Mouse (Mus musculus): ENCODE measurements around the gene Csf2ra. TPM values are rescaled to one million over a fixed set of nuclear protein-coding genes. Genes with fewer than 3 reads are reported as not detected.
"Not testable (repeated sequence)": the region's sequence is repeated elsewhere in the genome, so short reads cannot be mapped to it uniquely, and the experiment has no call there.

Csf2ra gene
- polyA plus RNA-seq, 1 experiment from 2014 or later: 35.7 TPM

DNA sequence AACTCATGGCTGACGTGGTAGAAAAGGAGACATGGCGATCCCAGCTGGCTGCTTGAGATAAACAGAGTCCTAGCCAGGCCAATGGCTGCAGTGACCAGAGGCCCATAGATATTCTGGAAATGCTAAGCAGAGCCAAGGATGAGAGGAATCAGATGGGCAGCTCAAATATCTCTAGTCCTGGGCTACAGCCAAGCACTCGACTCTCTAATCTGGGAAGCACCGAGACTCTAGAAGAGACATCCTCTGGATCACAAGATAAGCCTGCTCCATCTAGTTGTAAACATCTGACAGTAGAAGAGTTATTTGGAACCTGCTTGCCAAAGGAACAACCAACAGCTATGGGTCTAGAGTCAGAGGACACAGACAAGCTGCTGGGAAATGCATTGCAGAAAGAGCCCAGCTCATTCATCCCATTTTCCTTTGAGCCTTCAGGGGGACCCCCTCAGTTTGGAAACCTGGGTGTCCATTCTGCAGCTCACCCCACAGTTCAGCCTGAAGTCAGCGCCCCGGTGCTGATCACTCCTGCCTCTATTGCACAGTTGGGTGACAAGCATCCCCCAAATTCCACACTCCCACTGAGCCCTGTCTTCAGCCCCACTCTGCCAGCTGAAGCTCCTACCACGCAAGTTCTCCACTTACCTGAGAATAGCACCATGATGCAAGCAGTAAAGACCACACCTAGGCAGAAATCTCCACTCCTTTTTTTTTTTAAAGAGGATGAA lies 28.1 kb upstream of the Csf2ra start:
- Histone ChIP-seq H3K27ac (ENCODE audit: poor library complexity, severe bottlenecking) (no peak overlapping the region), H3K4me3 (no peak overlapping the region), H3K4me2 (no peak overlapping the region), H3K4me1 (replicated peaks) (no peaks in the 10 kb centered on the region), H3K36me3 (no peaks in the 10 kb centered on the region), H3K9me3 (replicated peaks) (no peaks in the 10 kb centered on the region), H3K27me3 (replicated peaks) (no peaks in the 10 kb centered on the region), H3K9ac (no peak overlapping the region)
- 72% methylated on average over 7 of the region's 7 CpGs for WGBS
- no peak for ATAC-seq (ENCODE audit: insufficient number of reproducible peaks, low FRiP score)

DNA sequence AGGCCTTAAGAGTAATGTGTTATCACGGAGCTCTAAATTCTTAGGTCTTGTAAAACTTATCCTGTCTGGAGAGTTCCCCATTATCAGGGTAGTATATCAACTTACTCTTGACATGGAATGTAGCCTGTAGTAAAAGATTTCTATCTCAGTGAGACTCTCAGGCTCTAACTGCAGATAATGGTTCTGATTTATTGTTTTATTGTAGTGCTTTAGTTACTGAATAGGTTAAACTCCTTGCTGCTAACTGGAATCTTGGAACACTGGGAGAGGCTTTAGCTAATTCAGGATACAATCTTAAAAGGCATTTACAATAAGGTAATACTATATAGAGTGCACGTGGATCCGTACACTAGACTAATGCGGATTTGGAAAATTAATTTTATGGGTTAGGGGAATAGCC lies 19.1 kb upstream of the Csf2ra start:
- not testable (repeated sequence) for H3K4me3 ChIP-seq; H3K4me2 ChIP-seq; H3K9me3 ChIP-seq (replicated peaks); H3K36me3 ChIP-seq; ATAC-seq (ENCODE audit: insufficient number of reproducible peaks, low FRiP score); H3K4me1 ChIP-seq (replicated peaks); H3K27me3 ChIP-seq (replicated peaks); H3K9ac ChIP-seq; H3K27ac ChIP-seq (ENCODE audit: poor library complexity, severe bottlenecking)
- WGBS: 75% methylated on average over 4 of the region's 4 CpGs

DNA sequence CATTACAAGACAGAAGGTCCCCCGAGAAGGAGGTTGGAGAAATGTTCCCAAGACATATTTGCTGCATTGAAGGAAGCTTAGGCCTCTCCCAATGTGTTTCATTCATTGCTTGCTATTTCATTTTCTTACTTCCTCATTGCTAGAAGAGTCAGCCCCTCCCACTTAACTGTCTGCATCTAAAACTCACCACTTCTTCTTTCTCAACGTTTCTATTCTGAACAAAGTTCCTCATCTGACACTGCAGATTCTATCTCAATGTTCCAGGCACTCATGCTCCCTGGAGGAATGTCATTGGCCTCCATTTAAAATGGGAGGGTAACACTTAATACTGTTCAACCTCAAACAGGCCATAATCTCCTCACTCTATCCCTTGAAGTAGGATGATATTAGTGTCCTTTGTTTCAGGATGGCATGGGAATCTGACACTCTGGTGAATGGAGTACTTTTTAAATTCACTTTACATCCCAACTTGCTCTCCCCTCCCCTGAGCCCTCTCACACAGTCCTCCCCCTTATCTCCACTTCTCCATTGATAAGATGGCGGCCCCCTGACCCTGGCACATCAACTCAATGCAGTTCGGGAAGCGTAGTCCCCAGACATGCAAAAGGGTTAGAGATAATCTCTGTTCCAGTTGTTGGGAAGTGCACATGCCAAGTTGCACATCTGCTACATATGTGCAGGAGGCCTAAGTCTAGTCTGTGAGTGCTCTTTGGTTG lies 16.6 kb upstream of the Csf2ra start:
- H3K9me3 ChIP-seq (replicated peaks): no peaks in the 10 kb centered on the region
- no peak overlapping the region for H3K4me3 ChIP-seq
- no peaks in the 10 kb centered on the region for H3K27me3 ChIP-seq (replicated peaks)
- H3K4me1 ChIP-seq (replicated peaks): no peaks in the 10 kb centered on the region
- no peak for ATAC-seq (ENCODE audit: insufficient number of reproducible peaks, low FRiP score)
- WGBS: 49% methylated on average over 5 of the region's 5 CpGs
- H3K36me3 ChIP-seq: no peaks in the 10 kb centered on the region
- H3K9ac ChIP-seq: no peak overlapping the region
- H3K4me2 ChIP-seq: no peak overlapping the region
- no peak overlapping the region for H3K27ac ChIP-seq (ENCODE audit: poor library complexity, severe bottlenecking)

DNA sequence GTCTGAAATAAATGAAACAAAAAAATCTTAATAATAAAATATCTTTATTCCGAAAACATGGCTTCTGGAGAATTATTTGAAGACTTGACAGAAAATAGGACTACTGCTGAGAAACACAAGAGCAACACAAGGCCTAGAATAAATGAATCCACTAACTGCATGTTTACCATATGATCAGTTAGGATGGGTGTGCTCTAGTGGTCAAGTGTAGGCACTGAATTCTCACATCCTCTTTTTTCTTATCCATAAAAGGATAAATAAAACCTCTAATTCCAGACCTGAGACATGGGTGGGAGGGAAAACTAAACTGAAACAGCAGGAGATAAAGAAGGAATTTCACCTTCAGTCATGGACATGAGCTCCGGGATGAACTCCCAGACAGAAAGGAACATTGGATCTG lies 9.7 kb upstream of the Csf2ra start:
- no peak overlapping the region for H3K27ac ChIP-seq (ENCODE audit: poor library complexity, severe bottlenecking)
- no peak for ATAC-seq (ENCODE audit: insufficient number of reproducible peaks, low FRiP score)
- H3K27me3 ChIP-seq (replicated peaks): no peaks in the 10 kb centered on the region
- no peak overlapping the region for H3K9ac ChIP-seq
- H3K4me3 ChIP-seq: no peak overlapping the region
- H3K9me3 ChIP-seq (replicated peaks): no peaks in the 10 kb centered on the region
- H3K4me2 ChIP-seq: no peak overlapping the region
- WGBS: 65% methylated on average over 2 of the region's 2 CpGs
- H3K4me1 ChIP-seq (replicated peaks): no peaks in the 10 kb centered on the region
- no peaks in the 10 kb centered on the region for H3K36me3 ChIP-seq

DNA sequence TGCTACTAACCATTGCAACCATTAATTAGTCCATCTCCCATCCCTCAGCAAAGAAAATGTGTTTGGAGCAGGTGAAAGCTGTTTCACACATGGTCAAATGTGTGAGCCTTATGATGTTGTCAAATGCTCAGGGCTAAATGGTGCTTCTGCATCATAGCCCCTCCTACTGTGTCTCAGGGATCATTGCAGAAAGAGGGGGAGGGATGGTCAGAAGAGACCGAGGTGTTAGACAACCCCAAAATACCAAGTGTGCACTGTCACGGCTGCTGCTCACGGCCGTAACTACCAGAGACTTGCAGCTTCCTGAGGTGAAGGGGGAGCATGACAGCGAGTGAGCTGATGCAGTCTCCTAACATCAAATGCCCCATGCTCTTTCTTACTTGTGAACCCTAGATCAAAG lies 6.3 kb upstream of the Csf2ra start:
- H3K4me2 ChIP-seq: no peak overlapping the region
- 56% methylated on average over 5 of the region's 5 CpGs for WGBS
- no peaks in the 10 kb centered on the region for H3K9me3 ChIP-seq (replicated peaks)
- no peaks in the 10 kb centered on the region for H3K4me1 ChIP-seq (replicated peaks)
- ATAC-seq (ENCODE audit: insufficient number of reproducible peaks, low FRiP score): no peak
- H3K27me3 ChIP-seq (replicated peaks): no peaks in the 10 kb centered on the region
- no peaks in the 10 kb centered on the region for H3K36me3 ChIP-seq
- H3K27ac ChIP-seq (ENCODE audit: poor library complexity, severe bottlenecking): no peak overlapping the region
- no peak overlapping the region for H3K4me3 ChIP-seq
- H3K9ac ChIP-seq: no peak overlapping the region

DNA sequence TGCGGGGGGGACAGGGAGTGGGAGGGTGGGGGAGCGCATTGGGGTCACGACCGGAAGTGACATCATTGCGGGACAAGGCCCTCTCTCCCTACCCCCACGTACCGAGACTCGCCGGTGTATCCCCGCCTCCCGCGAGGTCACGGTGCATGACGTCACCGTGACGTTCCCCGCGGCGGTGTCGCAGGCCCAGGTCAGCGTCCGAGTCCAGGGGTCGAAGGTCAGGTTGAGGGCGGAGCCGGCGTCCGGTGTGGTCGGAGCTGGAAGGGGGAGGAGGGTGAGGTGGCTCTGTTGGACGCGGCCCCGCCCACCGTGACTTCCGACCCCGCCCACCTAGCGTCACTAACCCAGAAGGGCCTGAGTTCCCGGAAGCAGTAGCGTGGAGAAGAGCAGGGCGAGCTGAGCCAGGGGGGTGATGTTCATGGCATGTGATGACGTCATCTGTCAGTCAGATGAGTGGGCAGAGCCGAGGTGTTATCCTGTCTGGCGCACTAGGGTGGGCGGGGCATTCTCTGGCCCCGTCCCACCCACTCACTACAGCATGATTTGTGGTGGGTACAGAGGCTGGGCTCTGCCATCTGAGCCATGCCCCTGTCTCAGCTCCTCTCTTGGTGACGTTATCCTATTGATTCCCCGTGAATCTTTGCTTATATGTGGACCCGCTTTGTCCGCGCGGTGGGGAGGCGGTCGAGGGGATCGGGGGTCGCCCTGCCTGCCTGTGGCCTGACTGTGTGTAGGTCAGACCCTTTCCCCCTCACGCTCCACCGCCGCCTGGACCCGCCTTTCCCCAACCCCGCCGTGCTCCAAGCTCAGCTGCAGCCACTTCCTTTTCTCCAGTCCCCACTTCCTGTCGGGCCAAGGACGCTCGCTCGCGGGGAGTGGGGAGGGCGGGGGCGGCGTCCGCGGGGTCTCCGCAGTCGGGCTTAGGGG lies 1.0 kb downstream of the Csf2ra start:
- 2% methylated on average over 70 of the region's 71 CpGs for WGBS
- Histone ChIP-seq H3K9ac (peak overlapping the region; percentile 45), H3K4me3 (peak overlapping the region; percentile 60), H3K9me3 (replicated peaks) (peaks cover 11% of the 10 kb centered on the region), H3K27ac (ENCODE audit: poor library complexity, severe bottlenecking) (peak overlapping the region; percentile 78), H3K4me2 (peak overlapping the region; percentile 71), H3K36me3 (0 out of 2 replicates have a peak, but pooled peaks cover 8% of the 10 kb centered on the region), H3K27me3 (replicated peaks) (no peaks in the 10 kb centered on the region), H3K4me1 (replicated peaks) (no peaks in the 10 kb centered on the region)
- peak; percentile 87 for ATAC-seq (ENCODE audit: insufficient number of reproducible peaks, low FRiP score)

DNA sequence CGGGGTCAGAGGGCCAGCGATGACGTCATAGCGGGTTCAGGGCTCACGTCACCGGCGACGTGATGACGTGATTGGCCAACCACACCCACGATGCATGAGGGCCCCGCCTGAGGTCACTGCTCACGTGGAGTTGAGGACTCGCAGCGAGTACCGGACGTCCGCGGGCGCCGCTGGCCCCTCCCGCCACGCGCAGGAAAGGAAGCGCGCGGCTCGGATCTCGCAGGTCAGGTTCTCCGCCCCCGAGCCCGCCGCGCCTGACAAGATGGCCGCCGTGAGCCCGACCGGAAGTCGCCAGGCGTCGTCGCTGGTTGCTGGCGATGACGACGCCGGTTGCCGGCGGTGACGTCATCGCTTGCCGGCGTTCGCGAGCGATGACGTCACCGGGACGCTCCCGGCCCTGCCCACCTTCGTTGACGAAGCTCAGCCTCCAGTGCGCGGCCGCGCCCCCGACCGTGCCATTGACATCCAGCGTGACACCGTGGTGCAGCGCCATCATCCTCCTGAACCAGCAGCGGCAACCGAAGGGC lies 1.8 kb downstream of the Csf2ra start:
- H3K36me3 ChIP-seq: 0 out of 2 replicates have a peak, but pooled peaks cover 8% of the 10 kb centered on the region
- 4% methylated on average over 70 of the region's 71 CpGs for WGBS
- peaks cover 11% of the 10 kb centered on the region for H3K9me3 ChIP-seq (replicated peaks)
- H3K27ac ChIP-seq (ENCODE audit: poor library complexity, severe bottlenecking): peak overlapping the region; percentile 78
- no peaks in the 10 kb centered on the region for H3K4me1 ChIP-seq (replicated peaks)
- H3K9ac ChIP-seq: peak overlapping the region; percentile 42; the same call in 1 of the 2 replicates
- peak; percentile 49 for ATAC-seq (ENCODE audit: insufficient number of reproducible peaks, low FRiP score)
- no peaks in the 10 kb centered on the region for H3K27me3 ChIP-seq (replicated peaks)
- peak overlapping the region; percentile 60 for H3K4me3 ChIP-seq
- H3K4me2 ChIP-seq: peak overlapping the region; percentile 71

DNA sequence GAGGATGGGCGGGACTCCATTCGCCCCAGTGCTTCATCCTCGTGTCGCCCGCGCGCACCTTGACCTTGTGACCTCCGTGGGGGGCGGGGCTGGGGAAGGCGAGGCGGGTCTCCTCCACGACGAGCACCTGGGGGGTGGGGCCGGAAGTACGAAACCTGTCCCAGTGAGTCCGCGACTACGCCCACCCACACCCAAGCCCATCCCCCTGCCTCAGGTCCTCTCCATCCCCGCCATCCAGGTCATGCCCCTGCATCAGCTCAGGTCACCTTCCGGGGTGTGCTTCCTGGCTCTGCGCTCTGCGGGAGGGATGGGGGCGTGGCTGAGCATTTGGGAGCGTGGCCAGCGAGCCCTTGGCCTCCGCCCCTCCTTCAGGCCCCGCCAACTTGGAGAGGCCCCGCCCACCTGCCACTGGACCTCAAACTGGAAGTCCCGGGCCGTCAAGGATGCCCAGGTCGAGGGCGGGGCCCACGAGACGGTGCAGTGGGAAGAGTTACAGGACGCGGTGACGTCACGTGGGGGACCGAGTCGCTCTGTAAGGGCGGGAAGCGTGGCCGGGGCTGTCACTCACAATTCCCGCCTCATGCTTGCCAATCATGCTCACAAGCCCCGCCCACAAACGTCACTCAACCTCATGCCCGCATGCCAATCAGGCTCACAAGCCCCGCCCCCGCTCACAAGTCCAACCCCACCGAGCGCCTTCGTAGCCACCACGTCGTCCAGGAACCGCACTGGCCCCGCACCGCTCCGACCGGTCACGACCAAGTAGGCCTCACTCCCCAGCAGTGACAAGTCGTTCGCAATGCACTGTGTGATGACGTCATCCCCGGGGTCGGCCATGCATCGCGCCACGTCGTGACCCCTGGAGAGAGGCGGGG lies 2.5 kb downstream of the Csf2ra start:
- WGBS: 8% methylated on average over 65 of the region's 70 CpGs
- peak; percentile 53 for ATAC-seq (ENCODE audit: insufficient number of reproducible peaks, low FRiP score)
- Histone ChIP-seq H3K4me2 (peak overlapping the region; percentile 71), H3K4me3 (peak overlapping the region; percentile 60), H3K4me1 (replicated peaks) (no peaks in the 10 kb centered on the region), H3K9me3 (replicated peaks) (peaks cover 11% of the 10 kb centered on the region), H3K36me3 (0 out of 2 replicates have a peak, but pooled peaks cover 8% of the 10 kb centered on the region), H3K27ac (ENCODE audit: poor library complexity, severe bottlenecking) (peak overlapping the region; percentile 78; the same call in 1 of the 2 replicates), H3K27me3 (replicated peaks) (no peaks in the 10 kb centered on the region), H3K9ac (no peak overlapping the region)

DNA sequence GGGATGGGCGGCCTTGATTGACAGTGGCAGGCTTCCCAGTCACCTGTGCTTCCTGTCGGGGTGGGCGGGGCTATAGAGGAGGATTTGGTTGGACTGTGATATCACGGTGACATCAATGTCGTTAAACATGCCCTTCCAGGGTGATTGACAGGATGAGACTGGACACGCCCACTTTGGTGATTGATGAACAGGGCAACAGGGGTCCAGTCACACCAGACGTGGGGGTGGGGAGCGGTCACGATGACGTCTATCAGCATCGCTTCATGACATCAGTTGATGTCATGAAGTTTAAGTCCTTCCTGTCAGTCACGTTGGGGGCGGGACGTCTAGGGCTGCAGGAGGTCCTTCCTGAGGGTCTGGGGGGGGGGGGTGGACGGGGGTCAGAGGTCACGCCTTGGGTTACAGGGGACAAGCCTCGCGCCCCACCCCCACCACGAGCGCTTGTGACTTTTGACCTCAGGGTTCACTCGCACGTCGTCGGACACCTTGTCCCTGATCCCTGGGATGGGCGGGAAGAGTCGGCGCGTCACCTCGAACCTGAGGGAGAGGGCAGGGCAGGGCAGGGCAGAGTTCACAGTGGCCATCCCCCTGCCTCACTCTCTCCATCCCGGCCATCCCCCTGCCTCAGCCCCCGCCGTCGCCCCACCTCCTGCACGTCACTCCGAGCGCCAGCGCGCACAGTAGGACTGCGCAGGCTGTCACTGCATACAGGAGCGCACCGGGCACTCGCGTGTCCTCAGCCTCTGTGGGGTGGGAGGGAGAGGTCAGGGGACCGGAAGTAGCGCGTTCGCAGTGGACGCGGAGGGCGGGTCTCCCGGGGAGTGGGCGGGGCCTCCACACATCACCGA lies 3.3 kb downstream of the Csf2ra start:
- Histone ChIP-seq H3K9me3 (replicated peaks) (peaks cover 11% of the 10 kb centered on the region), H3K4me3 (peak overlapping the region; percentile 60), H3K27me3 (replicated peaks) (no peaks in the 10 kb centered on the region), H3K27ac (ENCODE audit: poor library complexity, severe bottlenecking) (no peak overlapping the region), H3K36me3 (0 out of 2 replicates have a peak, but pooled peaks cover 8% of the 10 kb centered on the region), H3K4me2 (peak overlapping the region; percentile 71), H3K4me1 (replicated peaks) (no peaks in the 10 kb centered on the region), H3K9ac (no peak overlapping the region)
- ATAC-seq (ENCODE audit: insufficient number of reproducible peaks, low FRiP score): peak; percentile 10
- 36% methylated on average over 49 of the region's 53 CpGs for WGBS
